Mouse (Mus musculus): ENCODE data around the gene Gm20388.

Gm20388 gene

GRCm38 (mm10) chr8:123786644-123787043 lies 3876.0 kb downstream of the Gm20388 start:
- DNase-seq (ENCODE audit: low spot score in 2 of 2), result no peak

GRCm38 (mm10) chr8:123787254-123787897 lies 3876.7 kb downstream of the Gm20388 start:
- DNase-seq (ENCODE audit: low spot score in 2 of 2), result no peak

- no peak for DNase-seq (ENCODE audit: low spot score in 2 of 2)
Measured at GRCm38 (mm10) chr8:123788416-123789170, 3878.0 kb downstream of the Gm20388 start.

- no peak for DNase-seq (ENCODE audit: low spot score in 2 of 2)
Measured at GRCm38 (mm10) chr8:123789461-123789860, 3878.8 kb downstream of the Gm20388 start.

- DNase-seq (ENCODE audit: low spot score in 2 of 2), result peak in 1 of 2 experiments; percentile 72
Measured at GRCm38 (mm10) chr8:123789970-123790369, 3879.3 kb downstream of the Gm20388 start.

GRCm38 (mm10) chr8:123791101-123791844 lies 3880.6 kb downstream of the Gm20388 start:
- DNase-seq (ENCODE audit: low spot score in 2 of 2), result no peak

GRCm38 (mm10) chr8:123791845-123792225 lies 3881.2 kb downstream of the Gm20388 start:
- no peak for DNase-seq (ENCODE audit: low spot score in 2 of 2)

GRCm38 (mm10) chr8:123793900-123794299 lies 3883.3 kb downstream of the Gm20388 start:
- DNase-seq (ENCODE audit: low spot score in 2 of 2), result no peak

GRCm38 (mm10) chr8:123794766-123795165 lies 3884.1 kb downstream of the Gm20388 start:
- DNase-seq (ENCODE audit: low spot score in 2 of 2), result no peak

- DNase-seq (ENCODE audit: low spot score in 2 of 2), result no peak
Measured at GRCm38 (mm10) chr8:123796758-123797157, 3886.1 kb downstream of the Gm20388 start.

GRCm38 (mm10) chr8:123797928-123798327 lies 3887.3 kb downstream of the Gm20388 start:
- DNase-seq (ENCODE audit: low spot score in 2 of 2), result no peak

- no peak for DNase-seq (ENCODE audit: low spot score in 2 of 2)
Measured at GRCm38 (mm10) chr8:123799434-123799833, 3888.8 kb downstream of the Gm20388 start.

- no peak for DNase-seq (ENCODE audit: low spot score in 2 of 2)
Measured at GRCm38 (mm10) chr8:123799885-123800284, 3889.2 kb downstream of the Gm20388 start.

- DNase-seq (ENCODE audit: low spot score in 2 of 2), result no peak
Measured at GRCm38 (mm10) chr8:123800867-123801266, 3890.2 kb downstream of the Gm20388 start.

- no peak for DNase-seq (ENCODE audit: low spot score in 2 of 2)
Measured at GRCm38 (mm10) chr8:123801538-123801937, 3890.9 kb downstream of the Gm20388 start.

- DNase-seq (ENCODE audit: low spot score in 2 of 2), result no peak
Measured at GRCm38 (mm10) chr8:123803639-123804038, 3893.0 kb downstream of the Gm20388 start.

- DNase-seq (ENCODE audit: low spot score in 2 of 2), result no peak
Measured at GRCm38 (mm10) chr8:123804586-123804985, 3893.9 kb downstream of the Gm20388 start.

- no peak for DNase-seq (ENCODE audit: low spot score in 2 of 2)
Measured at GRCm38 (mm10) chr8:123805209-123805717, 3894.6 kb downstream of the Gm20388 start.

GRCm38 (mm10) chr8:123805718-123806373 lies 3895.2 kb downstream of the Gm20388 start, which contains the start of gene Rab4a:
Gene Rab4a, plus strand, starts transcription at chr8:123805985.
- DNase-seq (ENCODE audit: low spot score in 2 of 2), result peak; percentile 79

- no peak for DNase-seq (ENCODE audit: low spot score in 2 of 2)
Measured at GRCm38 (mm10) chr8:123806374-123806935, 3895.8 kb downstream of the Gm20388 start.

GRCm38 (mm10) chr8:123807024-123807431 lies 3896.4 kb downstream of the Gm20388 start:
- no peak for DNase-seq (ENCODE audit: low spot score in 2 of 2)

All from heart, adult 9 months (tissue).